Mouse (Mus musculus): Measurements from ENCODE around the gene Zfp444. TPM values are rescaled to one million over a fixed set of nuclear protein-coding genes. Genes with fewer than 3 reads are reported as not detected.

The Zfp444 gene
- total RNA-seq (2021), result 10 to 100 TPM; 25.8 to 27.0 TPM
- long read RNA-seq, experiment 1, transcript Zfp444-201 (4 exons, 2,467 nt), result minor isoform, 8 of 26 reads
- long read RNA-seq, experiment 1, transcript Zfp444-203 (5 exons, 1,648 nt), result major isoform, 13 of 26 reads
- long read RNA-seq, experiment 1, partial matches to known transcripts, result 1 of 26 reads
- long read RNA-seq, experiment 1, other reads (novel, unspliced or antisense), result 4 of 26 reads
- long read RNA-seq, experiment 2, transcript Zfp444-201 (4 exons, 2,467 nt), result minor isoform, 7 of 27 reads
- long read RNA-seq, experiment 2, transcript Zfp444-203 (5 exons, 1,648 nt), result major isoform, 11 of 27 reads
- long read RNA-seq, experiment 2, partial matches to known transcripts, result 2 of 27 reads
- long read RNA-seq, experiment 2, other reads (novel, unspliced or antisense), result 7 of 27 reads

- DNase-seq (ENCODE audit: low spot score in 2 of 2), result peak; percentile 96 to 97
These were observed at the start of gene Zfp444 for GRCm38 (mm10) chr7:6172006-6172649. TSS of gene Zfp444 (plus strand) at chr7:6172226.

- peak; percentile 73 to 74 for DNase-seq (ENCODE audit: low spot score in 2 of 2)
These were observed 45.2 kb upstream of the Zfp444 start for GRCm38 (mm10) chr7:6126690-6127448.

GRCm38 (mm10) chr7:6130346-6130745 is 41.7 kb upstream of the Zfp444 start:
- DNase-seq (ENCODE audit: low spot score in 2 of 2), result no peak

- DNase-seq (ENCODE audit: low spot score in 2 of 2), result no peak
These were observed 39.4 kb upstream of the Zfp444 start for GRCm38 (mm10) chr7:6132646-6133045.

GRCm38 (mm10) chr7:6136497-6136896 is 35.5 kb upstream of the Zfp444 start:
- peak in 1 of 2 experiments; percentile 12 for DNase-seq (ENCODE audit: low spot score in 2 of 2)

GRCm38 (mm10) chr7:6139295-6139694 is 32.7 kb upstream of the Zfp444 start:
- DNase-seq (ENCODE audit: low spot score in 2 of 2), result no peak

GRCm38 (mm10) chr7:6143991-6144531 is 28.0 kb upstream of the Zfp444 start:
- no peak for DNase-seq (ENCODE audit: low spot score in 2 of 2)

GRCm38 (mm10) chr7:6145423-6146188 is 26.4 kb upstream of the Zfp444 start:
- no peak for DNase-seq (ENCODE audit: low spot score in 2 of 2)

- DNase-seq (ENCODE audit: low spot score in 2 of 2), result no peak
These were observed 25.6 kb upstream of the Zfp444 start for GRCm38 (mm10) chr7:6146194-6146981.

- no peak for DNase-seq (ENCODE audit: low spot score in 2 of 2)
These were observed 25.1 kb upstream of the Zfp444 start for GRCm38 (mm10) chr7:6146982-6147325.

- DNase-seq (ENCODE audit: low spot score in 2 of 2), result no peak
These were observed 24.3 kb upstream of the Zfp444 start for GRCm38 (mm10) chr7:6147688-6148087.

GRCm38 (mm10) chr7:6151266-6151665 is 20.8 kb upstream of the Zfp444 start:
- no peak for DNase-seq (ENCODE audit: low spot score in 2 of 2)

- DNase-seq (ENCODE audit: low spot score in 2 of 2), result no peak
These were observed 20.0 kb upstream of the Zfp444 start for GRCm38 (mm10) chr7:6152036-6152435.

GRCm38 (mm10) chr7:6153131-6153530 is 18.9 kb upstream of the Zfp444 start:
- DNase-seq (ENCODE audit: low spot score in 2 of 2), result no peak

GRCm38 (mm10) chr7:6154164-6154563 is 17.9 kb upstream of the Zfp444 start:
- no peak for DNase-seq (ENCODE audit: low spot score in 2 of 2)

GRCm38 (mm10) chr7:6155031-6155872 is 16.8 kb upstream of the Zfp444 start:
- peak; percentile 78 to 79 for DNase-seq (ENCODE audit: low spot score in 2 of 2)

GRCm38 (mm10) chr7:6155901-6156411 is 16.1 kb upstream of the Zfp444 start, which contains the start of gene Zfp787:
TSS of gene Zfp787 (minus strand) at chr7:6155997.
- peak; percentile 94 for DNase-seq (ENCODE audit: low spot score in 2 of 2)

- no peak for DNase-seq (ENCODE audit: low spot score in 2 of 2)
These were observed 15.0 kb upstream of the Zfp444 start for GRCm38 (mm10) chr7:6156901-6157472.

All from adrenal gland, adult 18-20 months (tissue).